Mouse (Mus musculus) brain, embryonic 18.5 days (tissue): Measurements from ENCODE around the gene Epb41l4b.

Experiments
- DNase-seq: peaks from one replicate; pipeline ENCODE4 v3.0.0-alpha.2; 2012; ENCODE audit warnings: low read depth, low spot score

Epb41l4b gene

DNA sequence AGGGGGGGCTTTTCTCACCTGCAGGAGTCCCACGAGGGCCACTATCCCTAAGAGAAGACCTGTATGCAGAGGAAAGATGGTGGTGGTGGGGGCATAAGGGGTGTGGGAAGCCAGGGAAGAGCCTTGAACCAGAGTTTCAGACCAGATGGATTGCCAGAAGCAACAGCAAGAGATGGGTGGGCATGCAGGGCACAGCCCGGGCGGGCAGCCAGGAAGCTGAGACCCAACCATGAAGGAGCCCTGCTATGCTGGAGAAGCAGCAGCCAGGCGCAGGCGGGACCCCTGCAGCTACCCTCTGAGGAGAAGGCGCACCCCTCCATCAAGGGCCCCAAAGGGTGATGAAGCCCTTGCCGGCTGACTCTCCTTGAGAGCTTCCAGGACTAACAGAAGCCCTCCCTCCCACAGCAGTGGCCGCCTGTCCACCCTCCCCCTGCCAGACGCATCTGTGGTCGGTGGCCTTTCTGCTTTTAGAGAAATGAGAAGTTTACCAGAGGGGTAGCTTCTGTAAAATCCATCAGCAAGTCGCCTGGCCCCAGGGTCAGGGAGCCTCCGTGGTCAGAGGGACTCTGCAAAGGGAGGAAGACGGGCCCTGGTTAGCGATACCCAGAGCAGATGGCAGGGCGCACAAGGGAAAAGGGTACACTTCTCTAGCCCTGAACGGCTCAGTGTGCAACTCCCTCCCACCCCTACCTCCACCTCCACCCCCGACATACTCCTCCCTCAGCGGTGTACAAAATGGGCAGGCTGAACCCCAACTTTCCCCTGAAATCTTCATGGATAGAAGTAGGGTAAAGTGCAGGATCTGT, 126.7 kb downstream of the Epb41l4b start:
- no peak for DNase-seq

DNA sequence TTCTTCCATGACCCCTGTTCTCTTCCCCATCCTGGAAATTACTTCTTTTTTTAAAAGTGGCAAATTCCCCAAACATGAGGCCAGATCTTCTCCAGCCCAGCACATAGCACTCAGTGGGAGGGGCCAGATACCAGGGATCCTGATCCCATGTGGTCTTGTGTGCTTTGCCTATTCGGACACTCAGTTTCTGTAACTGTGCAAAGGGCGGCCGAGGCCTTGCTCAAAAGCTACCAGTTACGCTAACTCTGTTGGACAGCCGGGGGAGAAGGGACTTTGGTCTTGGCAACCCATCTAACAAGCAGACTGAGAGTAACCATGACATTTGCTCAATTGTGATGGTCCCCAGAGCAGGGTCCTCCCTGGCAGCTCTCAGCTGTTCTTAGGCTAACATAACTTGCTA, 128.2 kb downstream of the Epb41l4b start:
- no peak for DNase-seq

DNA sequence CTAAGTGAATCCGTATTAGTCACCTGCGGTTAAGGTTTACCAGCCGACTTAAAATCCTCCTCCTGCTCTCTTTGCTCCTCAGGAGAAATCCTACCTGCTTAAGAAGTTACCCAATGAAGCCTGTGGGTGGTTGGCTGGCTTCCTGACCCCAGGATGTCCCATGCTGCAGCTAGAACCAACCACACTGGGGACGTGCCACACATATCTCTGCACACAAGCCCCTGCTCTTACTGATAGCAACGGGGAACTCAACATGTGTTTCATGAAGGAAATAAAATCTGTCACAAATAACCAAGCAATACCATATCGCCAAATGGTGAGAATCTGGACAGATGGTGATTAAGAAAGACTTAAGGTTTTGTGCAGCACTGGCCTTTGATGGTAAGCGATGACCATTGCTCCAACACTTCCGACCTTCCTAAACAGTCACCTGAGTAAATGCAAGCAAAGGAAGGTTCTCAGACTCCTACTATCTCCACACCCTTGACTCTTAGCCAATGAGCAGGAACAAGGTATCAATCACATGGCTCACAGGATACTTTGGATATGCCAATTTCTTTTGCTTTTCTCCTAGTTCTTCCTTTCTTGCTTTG, 131.7 kb downstream of the Epb41l4b start:
- no peak for DNase-seq

DNA sequence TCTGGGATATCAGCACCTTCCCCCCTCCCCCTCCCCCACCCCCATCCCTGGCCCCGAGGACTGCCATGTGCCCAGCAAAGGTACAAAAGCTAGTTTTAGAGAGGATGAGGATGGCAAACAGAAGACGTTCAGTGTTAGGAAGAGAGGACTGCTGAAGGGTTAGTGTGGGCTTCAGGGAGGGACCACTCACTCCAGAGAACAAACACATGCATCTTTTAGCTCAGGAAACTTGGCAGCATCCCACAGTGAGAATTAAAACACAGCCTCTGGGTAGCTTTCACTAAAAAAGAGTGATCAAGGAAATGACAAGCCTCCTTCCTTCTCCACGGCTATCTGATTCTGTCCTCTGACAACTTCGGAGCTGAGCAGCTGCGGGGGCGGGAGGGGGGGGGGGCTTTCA, 132.3 kb downstream of the Epb41l4b start:
- DNase-seq, result no peak

DNA sequence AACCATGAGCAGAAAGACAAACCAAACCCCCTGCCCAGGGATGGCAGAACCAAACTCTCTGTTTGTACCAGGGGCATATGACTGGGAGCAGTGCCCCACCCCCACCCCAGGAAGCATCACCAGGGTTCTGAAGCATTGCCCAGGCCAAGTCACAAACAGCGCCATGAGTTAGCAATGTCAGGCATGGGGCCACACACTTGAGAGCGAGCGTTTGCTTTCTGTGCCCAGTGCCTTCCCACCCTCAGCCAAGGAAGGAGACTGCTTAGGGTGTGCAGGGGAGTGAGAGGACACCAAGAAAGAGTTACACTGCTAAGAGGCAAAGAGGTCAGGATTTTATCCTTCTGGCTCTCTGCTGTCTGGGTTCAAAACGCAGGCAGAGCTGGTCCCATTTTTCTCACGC, 132.8 kb downstream of the Epb41l4b start:
- DNase-seq, result no peak

- no peak for DNase-seq
Observed at GRCm38 (mm10) chr4:57007717-57008116, 135.5 kb downstream of the Epb41l4b start.

GRCm38 (mm10) chr4:57005011-57005410, 138.2 kb downstream of the Epb41l4b start:
- peak; percentile 55 for DNase-seq

GRCm38 (mm10) chr4:57003886-57004285, 139.4 kb downstream of the Epb41l4b start:
- DNase-seq, result no peak

GRCm38 (mm10) chr4:57002751-57003150, 140.5 kb downstream of the Epb41l4b start:
- no peak for DNase-seq

DNA sequence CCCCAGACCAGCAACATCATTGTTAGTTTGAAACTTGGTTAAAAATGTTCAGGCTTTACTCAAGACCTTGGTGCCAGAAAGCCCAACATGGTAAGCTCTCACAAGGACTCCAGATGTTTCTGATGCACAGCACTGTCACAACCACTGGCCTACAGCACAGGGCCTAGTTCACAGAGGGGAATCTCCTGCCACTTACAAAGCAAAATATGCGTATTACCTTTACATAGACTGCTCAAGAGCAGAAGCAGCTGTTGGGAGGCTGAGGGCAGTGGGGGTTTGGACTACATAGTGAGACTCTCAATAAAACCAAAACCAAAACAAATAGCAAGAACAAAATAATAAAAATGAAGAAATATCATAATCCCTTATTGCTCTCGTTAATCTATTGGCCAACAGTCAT, 141.8 kb downstream of the Epb41l4b start:
- DNase-seq, result no peak

DNA sequence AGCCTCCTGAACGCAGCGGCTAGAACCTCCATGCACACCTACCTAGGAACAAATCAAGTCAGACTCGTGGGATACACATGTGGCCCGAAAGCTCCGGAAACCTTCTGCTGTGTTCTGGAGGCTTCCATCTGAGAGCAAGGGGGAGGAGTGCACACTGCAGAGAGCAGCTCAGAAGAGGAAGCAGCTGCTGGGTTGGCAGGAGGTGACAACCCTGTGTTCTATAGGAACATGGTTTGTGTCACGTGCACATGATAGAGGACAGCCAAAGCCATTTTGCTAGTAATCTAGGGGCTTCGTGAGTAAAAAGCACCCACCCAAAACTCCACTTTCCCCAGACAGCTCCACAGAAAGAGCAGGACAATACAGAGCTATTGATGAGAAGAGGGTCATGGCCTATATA, 149.9 kb downstream of the Epb41l4b start:
- no peak for DNase-seq

DNA sequence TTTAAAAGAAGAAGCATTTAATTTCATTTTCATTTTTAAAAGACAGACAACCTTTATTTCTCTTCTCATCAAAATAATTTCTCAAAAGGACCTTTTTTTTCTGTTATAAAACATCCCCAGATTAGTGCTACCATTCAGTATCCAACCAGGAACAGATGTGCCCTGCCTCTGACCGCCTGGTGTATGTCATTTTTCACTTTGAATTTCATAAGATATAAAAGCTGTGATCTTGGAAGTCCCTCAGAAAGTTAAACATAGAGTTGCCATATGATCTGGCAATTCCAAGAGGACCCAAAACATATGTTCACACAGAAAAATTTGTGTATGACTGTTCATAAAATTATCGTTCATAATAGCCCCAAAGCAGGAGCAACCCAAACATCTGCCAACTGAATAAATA, 151.3 kb downstream of the Epb41l4b start:
- no peak for DNase-seq

- no peak for DNase-seq
Observed at GRCm38 (mm10) chr4:56990215-56990584, 153.0 kb downstream of the Epb41l4b start, which contains the start of gene Frrs1l. Gene Frrs1l (minus strand): TSS chr4:56990391.

- DNase-seq, result peak; percentile 36
Observed at GRCm38 (mm10) chr4:56989431-56990214, 153.6 kb downstream of the Epb41l4b start.

- no peak for DNase-seq
Observed at GRCm38 (mm10) chr4:56965586-56966179, 177.6 kb downstream of the Epb41l4b start.

DNA sequence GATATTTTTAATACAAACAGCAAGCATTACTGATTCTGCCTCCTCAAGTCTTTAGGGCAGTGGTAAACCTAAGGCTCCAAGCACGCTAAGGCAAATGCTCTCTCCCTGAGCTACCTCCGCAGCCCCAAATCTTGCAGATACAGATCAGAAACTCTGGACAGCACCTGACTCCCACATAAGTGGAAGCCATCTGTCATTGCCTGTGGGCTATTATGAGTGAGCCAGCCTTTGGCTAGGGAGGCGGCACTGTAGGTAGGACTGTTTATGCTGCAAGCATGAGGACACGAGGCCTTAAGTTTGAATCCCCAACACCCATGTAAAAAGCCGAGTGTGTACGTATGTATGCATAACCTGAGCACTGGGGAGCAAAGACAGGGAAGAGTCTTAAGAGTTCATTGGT, 179.6 kb downstream of the Epb41l4b start:
- no peak for DNase-seq

GRCm38 (mm10) chr4:56961320-56961925, 181.8 kb downstream of the Epb41l4b start:
- no peak for DNase-seq

DNA sequence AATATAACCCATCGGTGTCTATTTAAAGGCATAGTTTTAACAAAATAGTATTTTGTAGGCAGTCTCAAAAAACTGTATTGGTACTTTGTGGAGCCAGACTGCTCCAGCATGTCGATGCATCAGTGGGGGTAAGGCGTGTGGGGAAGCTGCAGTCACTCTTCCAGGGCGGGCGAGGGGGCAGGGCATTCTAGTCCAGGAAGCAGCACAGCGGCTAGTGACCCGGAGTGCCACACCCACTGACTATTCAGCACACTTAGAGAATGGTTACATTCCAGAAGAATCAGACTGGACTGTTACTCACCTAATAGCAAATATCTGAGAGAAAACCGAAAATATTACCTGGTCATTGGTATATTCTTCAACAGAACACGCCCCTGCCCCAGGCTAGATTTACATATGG, 185.7 kb downstream of the Epb41l4b start:
- no peak for DNase-seq

- DNase-seq, result no peak
Observed at GRCm38 (mm10) chr4:56953235-56953634, 190.0 kb downstream of the Epb41l4b start.

DNA sequence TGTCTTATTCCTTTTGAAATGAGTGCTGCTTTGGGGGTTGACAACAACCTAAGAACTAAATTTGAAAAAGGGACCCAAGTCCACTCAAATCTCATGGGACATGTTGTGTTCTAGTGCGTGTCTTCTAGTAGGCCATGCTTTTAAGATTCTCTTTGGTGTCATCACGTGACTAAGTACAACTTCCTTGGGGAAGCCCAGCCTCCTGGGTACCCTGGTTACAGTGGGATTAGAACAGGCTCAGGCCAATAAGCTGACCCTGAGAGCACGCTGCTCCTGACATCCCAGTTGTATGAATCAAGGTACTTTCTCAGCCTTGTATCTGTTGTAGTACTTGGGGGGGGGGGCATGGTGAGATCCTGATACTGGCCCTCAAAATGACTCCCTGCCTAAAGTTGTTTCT, 191.5 kb downstream of the Epb41l4b start:
- DNase-seq, result no peak

DNA sequence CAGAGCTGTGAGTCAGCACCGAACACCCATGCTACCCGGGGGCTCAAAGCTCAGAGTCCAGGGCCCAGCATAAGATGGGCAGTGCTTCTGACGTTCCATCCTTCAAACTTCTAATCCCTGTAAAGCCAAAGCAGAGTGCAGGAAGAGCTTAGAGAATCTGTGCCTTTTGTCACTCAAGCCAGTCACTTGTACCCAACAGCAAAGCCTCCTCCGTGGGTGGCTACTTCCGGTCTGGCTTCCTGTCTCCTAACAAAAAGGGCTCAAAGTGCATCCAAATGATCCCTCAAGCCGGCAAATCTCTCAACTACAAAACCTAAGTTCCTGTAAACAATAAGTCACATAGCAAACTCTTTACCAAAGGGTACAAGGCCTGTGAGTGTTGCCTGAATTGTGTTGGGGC, 193.7 kb downstream of the Epb41l4b start:
- no peak for DNase-seq
